Mouse (Mus musculus): ENCODE results near the gene Nipsnap3a.

GRCm38 (mm10) chr4:52985216-52985615 lies 3.9 kb upstream of the Nipsnap3a start:
- TF ChIP-seq CTCF (IDR thresholded peaks at IDR 0.05; ENCODE audit: control insufficient read depth, insufficient read depth, insufficient read length): no peak
- no peak for TF ChIP-seq MAX (IDR thresholded peaks at IDR 0.05)
- no peak for TF ChIP-seq USF1 (IDR thresholded peaks at IDR 0.05; ENCODE audit: low read depth)
